Mouse (Mus musculus) heart, embryonic 16.5 days (tissue): ENCODE data around the gene Lurap1l. TPM values are rescaled to one million over a fixed set of nuclear protein-coding genes. Genes with fewer than 3 reads are reported as not detected.

Experiments
- ATAC-seq: fragments of 200-750 bp; cut with Nextera tagmentation; replicated peaks from 2 replicates; pipeline ENCODE4 v1.8.0; 2017; ENCODE audit warnings: moderate number of reproducible peaks; ENCODE audit not compliant: insufficient read depth, low FRiP score; ENCODE audit errors: extremely low read depth
- H3K27ac ChIP-seq: fragments of 300-500 bp; sonication (generic); 2 replicates; pipeline ENCODE4 v1.5.1; 2014; ENCODE audit warnings: mild to moderate bottlenecking, low read length, control low read depth, moderate library complexity
- H3K27me3 ChIP-seq: fragments of 300-500 bp; sonication (generic); 2 replicates; pipeline ENCODE4 v1.6.1; 2014; ENCODE audit warnings: low read length, mixed read lengths; ENCODE audit not compliant: control insufficient read depth, insufficient read depth
- H3K36me3 ChIP-seq: fragments of 300-500 bp; sonication (generic); 2 replicates; pipeline ENCODE4 v1.6.1; 2014; ENCODE audit not compliant: control insufficient read depth, insufficient read depth
- H3K4me1 ChIP-seq: fragments of 300-500 bp; sonication (generic); 2 replicates; pipeline ENCODE4 v1.6.1; 2014; ENCODE audit warnings: low read length, mixed read lengths; ENCODE audit not compliant: control insufficient read depth, insufficient read depth
- H3K4me2 ChIP-seq: fragments of 300-500 bp; sonication (generic); 2 replicates; pipeline ENCODE4 v1.6.1; 2014; ENCODE audit warnings: low read depth, mild to moderate bottlenecking, control low read depth, low read length
- H3K4me3 ChIP-seq: fragments of 300-500 bp; sonication (generic); 2 replicates; pipeline ENCODE4 v1.5.1; 2014; ENCODE audit warnings: mild to moderate bottlenecking, control low read depth, low read length
- H3K9ac ChIP-seq: fragments of 300-500 bp; sonication (generic); 2 replicates; pipeline ENCODE4 v1.6.1; 2014; ENCODE audit warnings: low read length, control low read depth
- H3K9me3 ChIP-seq: fragments of 300-500 bp; sonication (generic); replicated peaks from 2 replicates; pipeline ENCODE4 v1.6.1; 2016; ENCODE audit warnings: low read length; ENCODE audit not compliant: control insufficient read depth
- WGBS: fragments of 180-500 bp; shearing (Covaris S2); extraction: QIAGEN DNeasy Blood & Tissue Kit; methylation state at CpG from one replicate; pipeline ENCODE4 v1.1.7; 2014; 5-methylcytosine and 5-hydroxymethylcytosine counted together
- polyA plus RNA-seq: library from polyadenylated mRNA; unstranded; fragments of >200 nt; fragmentation: Nextera tagmentation; extraction: Ambion mirVana; gene quantifications from 2 replicates; pipeline ENCODE4 v1.2.1, GENCODE M21; 2015

The Lurap1l gene
- 2.9 and 3.8 TPM in 2 replicates for polyA plus RNA-seq

DNA sequence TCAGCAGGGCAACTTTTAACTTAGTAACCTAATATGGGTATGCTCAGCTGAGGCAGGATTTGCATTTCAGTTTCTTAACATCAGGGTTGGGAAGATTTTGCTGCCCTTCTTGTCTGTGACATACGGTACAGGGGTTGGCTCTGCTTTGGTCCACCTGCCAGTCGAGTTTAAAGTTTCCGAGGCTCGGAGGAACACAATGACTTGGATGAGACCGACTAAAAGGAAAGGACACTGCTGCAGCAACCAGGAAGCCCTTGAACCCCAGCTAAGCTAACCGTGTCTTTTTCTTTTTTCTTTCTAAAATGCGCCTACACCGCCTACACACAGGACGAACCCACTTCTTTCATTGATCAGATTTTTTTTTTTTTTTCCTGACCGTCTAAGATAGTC, at the start of gene Lurap1l:
Lurap1l (plus strand) TSS at position 166 of the 390 bp plus-strand sequence.
- Histone ChIP-seq H3K27ac (peak within 1 kb of the TSS; percentile 50), H3K36me3 (no peaks in the 10 kb centered on the region), H3K4me1 (no peaks in the 10 kb centered on the region), H3K4me3 (peak within 1 kb of the TSS; percentile 62), H3K9me3 (no peaks in the 10 kb centered on the region), H3K27me3 (no peaks in the 10 kb centered on the region), H3K4me2 (peak within 1 kb of the TSS; percentile 74), H3K9ac (peak within 1 kb of the TSS; percentile 68)
- no peak; the same call in 1 of the 2 replicates for ATAC-seq
- 2% methylated on average over 10 of the region's 10 CpGs for WGBS

- H3K36me3 ChIP-seq = no peaks in the 10 kb centered on the region
- 84% methylated on average over 9 of the region's 9 CpGs for WGBS
- H3K9me3 ChIP-seq = no peaks in the 10 kb centered on the region
- no peak overlapping the region for H3K9ac ChIP-seq
- no peak overlapping the region for H3K4me2 ChIP-seq
- H3K4me3 ChIP-seq = no peak overlapping the region
- H3K27me3 ChIP-seq = no peaks in the 10 kb centered on the region
- no peaks in the 10 kb centered on the region for H3K4me1 ChIP-seq
- no peak for ATAC-seq
- H3K27ac ChIP-seq = no peak overlapping the region
Measured at GRCm38 (mm10) chr4:80862962-80863361, 47.5 kb upstream of the Lurap1l start.

DNA sequence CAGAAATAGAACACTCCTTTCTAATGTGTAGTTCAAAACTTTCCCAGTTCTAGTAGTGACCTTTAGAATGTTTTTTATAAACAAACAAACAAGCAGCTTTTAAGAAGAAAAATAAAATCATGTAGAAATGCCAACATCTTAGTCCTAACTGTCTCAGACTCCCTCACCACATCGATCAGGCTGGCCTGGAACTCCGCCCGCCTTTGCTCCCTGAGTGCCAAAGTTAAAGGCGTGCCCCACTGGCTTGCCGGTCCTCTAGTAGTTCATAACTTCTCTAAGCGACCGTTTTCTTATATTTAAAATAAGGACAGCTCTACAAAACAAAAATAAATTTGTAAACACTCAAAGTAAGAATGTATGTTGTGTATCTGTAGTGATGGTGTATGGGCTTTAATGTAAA, 46.5 kb upstream of the Lurap1l start:
- no peak overlapping the region for H3K4me2 ChIP-seq
- no peak overlapping the region for H3K27ac ChIP-seq
- no peaks in the 10 kb centered on the region for H3K27me3 ChIP-seq
- no peak overlapping the region for H3K9ac ChIP-seq
- H3K36me3 ChIP-seq = no peaks in the 10 kb centered on the region
- H3K4me3 ChIP-seq = no peak overlapping the region
- no peaks in the 10 kb centered on the region for H3K9me3 ChIP-seq
- H3K4me1 ChIP-seq = no peaks in the 10 kb centered on the region
- WGBS = 62% methylated on average over 7 of the region's 7 CpGs
- ATAC-seq = no peak

GRCm38 (mm10) chr4:80864511-80864922, 45.9 kb upstream of the Lurap1l start:
- no peak overlapping the region for H3K27ac ChIP-seq
- under 1% methylated on average over 17 of the region's 17 CpGs for WGBS

GRCm38 (mm10) chr4:80866065-80866464, 44.4 kb upstream of the Lurap1l start:
- Histone ChIP-seq H3K27ac (no peak overlapping the region), H3K9me3 (no peaks in the 10 kb centered on the region), H3K4me2 (no peak overlapping the region), H3K36me3 (no peaks in the 10 kb centered on the region), H3K9ac (no peak overlapping the region), H3K4me3 (no peak overlapping the region), H3K27me3 (no peaks in the 10 kb centered on the region), H3K4me1 (no peaks in the 10 kb centered on the region)
- no peak for ATAC-seq
- 14% methylated on average over 5 of the region's 5 CpGs for WGBS

More at GRCm38 (mm10) chr4:80864511-80864922, 45.9 kb upstream of the Lurap1l start:
- peak overlapping the region; percentile 43 for H3K4me3 ChIP-seq
- H3K27me3 ChIP-seq = no peaks in the 10 kb centered on the region
- peak overlapping the region; percentile 21 for H3K9ac ChIP-seq
- H3K36me3 ChIP-seq = no peaks in the 10 kb centered on the region
- no peaks in the 10 kb centered on the region for H3K9me3 ChIP-seq
- peak overlapping the region; percentile 65 for H3K4me2 ChIP-seq
- no peaks in the 10 kb centered on the region for H3K4me1 ChIP-seq
- no peak for ATAC-seq

DNA sequence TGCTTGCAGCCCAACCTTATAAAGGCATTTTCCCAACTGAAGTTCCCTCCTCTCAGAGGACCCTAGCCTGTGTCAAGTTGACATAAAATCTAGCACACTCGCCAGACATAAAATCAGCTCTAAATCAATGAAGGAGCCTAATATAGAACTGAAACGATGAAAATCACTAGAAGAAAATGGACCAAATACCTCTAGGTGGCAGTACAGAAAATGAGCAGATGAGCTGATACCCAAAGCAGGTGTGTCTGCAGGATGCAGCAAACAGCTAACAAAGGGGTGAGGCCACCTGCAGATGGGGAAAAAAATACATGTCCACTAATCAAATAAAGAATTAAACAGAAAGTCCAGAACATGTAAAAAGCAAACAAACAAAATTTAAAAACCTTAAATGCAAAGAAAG, 40.8 kb upstream of the Lurap1l start:
- no peak overlapping the region for H3K9ac ChIP-seq
- H3K4me1 ChIP-seq = no peaks in the 10 kb centered on the region
- 45% methylated on average over 2 of the region's 2 CpGs for WGBS
- H3K9me3 ChIP-seq = no peaks in the 10 kb centered on the region
- no peaks in the 10 kb centered on the region for H3K36me3 ChIP-seq
- no peak overlapping the region for H3K4me3 ChIP-seq
- no peak for ATAC-seq
- H3K27ac ChIP-seq = no peak overlapping the region
- H3K4me2 ChIP-seq = no peak overlapping the region
- H3K27me3 ChIP-seq = no peaks in the 10 kb centered on the region

GRCm38 (mm10) chr4:80872847-80873644, 37.4 kb upstream of the Lurap1l start:
- Histone ChIP-seq H3K27ac (no peak overlapping the region), H3K27me3 (no peaks in the 10 kb centered on the region), H3K36me3 (no peaks in the 10 kb centered on the region), H3K9ac (no peak overlapping the region), H3K4me3 (no peak overlapping the region), H3K9me3 (no peaks in the 10 kb centered on the region), H3K4me1 (no peaks in the 10 kb centered on the region), H3K4me2 (no peak overlapping the region)
- 33% methylated on average over 6 of the region's 6 CpGs for WGBS
- ATAC-seq = no peak

DNA sequence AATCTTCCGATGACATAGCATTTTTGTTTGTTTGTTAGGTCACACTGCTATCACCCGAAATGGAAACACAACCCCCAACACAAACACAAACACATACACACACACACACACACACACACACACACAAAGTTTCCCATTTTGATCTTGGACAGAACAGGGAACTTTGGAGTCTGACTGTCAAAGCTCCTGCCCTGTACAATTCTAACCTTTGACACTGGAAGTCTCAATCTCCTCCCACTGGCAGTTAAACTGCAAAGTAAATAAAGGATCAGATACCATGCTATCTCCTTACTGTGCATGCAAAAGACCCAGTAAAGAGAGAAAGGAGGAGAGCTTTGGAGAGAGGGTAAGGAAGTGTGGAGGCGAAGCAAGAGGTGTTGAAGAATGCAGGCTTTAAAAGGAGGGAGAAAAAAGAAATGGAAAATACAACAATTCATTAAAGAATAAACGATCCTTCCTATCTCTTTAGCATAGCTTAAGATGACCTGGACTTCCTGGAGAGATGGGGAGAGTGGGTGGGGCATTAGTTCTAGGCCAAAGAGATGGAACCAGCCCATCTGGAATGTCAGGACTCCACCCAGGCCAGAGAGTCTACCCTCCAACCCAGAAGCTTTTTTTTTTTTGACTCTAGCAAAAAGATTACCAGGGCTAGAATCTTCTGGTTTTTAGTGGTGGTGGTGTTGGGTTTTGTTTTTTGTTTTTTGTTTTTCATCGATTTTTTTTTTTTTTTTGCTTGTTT, 36.2 kb upstream of the Lurap1l start:
- H3K4me1 ChIP-seq = no peaks in the 10 kb centered on the region
- H3K36me3 ChIP-seq = no peaks in the 10 kb centered on the region
- no peak overlapping the region for H3K27ac ChIP-seq
- H3K27me3 ChIP-seq = no peaks in the 10 kb centered on the region
- 47% methylated on average over 5 of the region's 5 CpGs for WGBS
- ATAC-seq = no peak
- H3K9me3 ChIP-seq = no peaks in the 10 kb centered on the region
- H3K4me3 ChIP-seq = no peak overlapping the region
- H3K4me2 ChIP-seq = no peak overlapping the region
- H3K9ac ChIP-seq = no peak overlapping the region

DNA sequence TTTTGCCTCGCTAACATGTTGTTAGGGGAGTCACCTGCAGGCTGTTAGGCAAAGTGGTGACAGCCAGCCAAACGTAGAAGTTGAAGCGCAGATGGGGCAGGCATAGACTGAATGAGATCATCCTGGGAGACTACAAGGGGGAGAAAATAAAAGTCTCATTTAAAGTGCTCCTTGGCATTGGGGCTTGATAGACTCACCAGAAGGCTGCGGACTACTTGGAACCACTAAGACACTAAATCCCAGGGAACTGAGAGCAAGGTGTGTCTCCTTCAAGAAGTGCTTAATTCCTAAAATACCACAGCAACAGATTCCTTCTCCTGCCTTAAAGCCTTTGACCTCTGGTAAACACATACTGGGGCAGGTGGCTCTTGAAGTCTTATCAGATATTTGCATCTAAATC, 35.4 kb upstream of the Lurap1l start:
- no peak overlapping the region for H3K9ac ChIP-seq
- no peak overlapping the region for H3K4me2 ChIP-seq
- no peak overlapping the region for H3K27ac ChIP-seq
- no peaks in the 10 kb centered on the region for H3K36me3 ChIP-seq
- no peaks in the 10 kb centered on the region for H3K27me3 ChIP-seq
- no peak overlapping the region for H3K4me3 ChIP-seq
- ATAC-seq = no peak
- no peaks in the 10 kb centered on the region for H3K4me1 ChIP-seq
- H3K9me3 ChIP-seq = no peaks in the 10 kb centered on the region
- WGBS = 40% methylated on average over 4 of the region's 4 CpGs
